Mouse (Mus musculus) erythroblast, embryonic 14.5 days (primary cell): Measurements from ENCODE around the gene Trhr2.

Source experiments
- GATA1 ChIP-seq: IDR thresholded peaks from 2 replicates; pipeline ENCODE4 v1.6.1; 2012; ENCODE audit warnings: low read length, inconsistent platforms, mixed read lengths
- TAL1 ChIP-seq: IDR thresholded peaks from 3 replicates; pipeline ENCODE4 v1.6.1; 2012; ENCODE audit warnings: low read length, inconsistent platforms, mixed read lengths

DNA sequence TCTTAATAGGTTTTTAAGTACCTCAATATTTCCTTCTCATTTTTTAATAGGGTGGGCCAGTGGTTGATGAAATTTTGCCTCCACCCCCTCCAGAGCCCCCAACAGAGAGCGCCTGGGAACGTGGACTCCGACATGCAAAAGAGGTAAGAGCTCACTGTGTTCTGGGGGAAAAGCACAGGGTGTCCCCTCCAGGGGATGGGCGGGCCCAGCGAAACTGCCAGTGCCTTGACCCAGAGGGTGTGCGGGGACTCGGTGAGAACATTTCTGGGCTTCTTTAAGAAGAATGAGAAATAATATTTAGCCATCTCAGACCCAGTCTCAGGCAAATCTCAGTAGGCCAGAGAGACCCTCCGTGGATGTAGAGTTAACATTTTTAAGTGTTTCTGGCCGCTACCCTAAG lies 37.6 kb upstream of the Trhr2 start:
- TF ChIP-seq TAL1 (no peak), GATA1 (no peak)
